Mouse (Mus musculus) G1E (cell line): Measurements from ENCODE around the gene Ube2g1.

Experiments used
- CTCF ChIP-seq: IDR thresholded peaks from 2 replicates; pipeline ENCODE4 v1.5.1; 2012; ENCODE audit warnings: low read depth, low read length, inconsistent platforms, mixed read lengths
- GATA1 ChIP-seq: IDR thresholded peaks from 2 replicates; pipeline ENCODE4 v1.6.1; 2012; ENCODE audit warnings: borderline replicate concordance, low read length, inconsistent platforms, mixed read lengths
- GATA2 ChIP-seq: IDR thresholded peaks from 2 replicates; pipeline ENCODE4 v1.6.1; 2012; ENCODE audit warnings: low read depth, low read length, inconsistent platforms, borderline replicate concordance
- POLR2AphosphoS5 ChIP-seq: IDR thresholded peaks from 2 replicates; pipeline ENCODE4 v1.6.1; 2012; ENCODE audit warnings: low read depth, low read length, inconsistent platforms; ENCODE audit not compliant: insufficient replicate concordance

DNA sequence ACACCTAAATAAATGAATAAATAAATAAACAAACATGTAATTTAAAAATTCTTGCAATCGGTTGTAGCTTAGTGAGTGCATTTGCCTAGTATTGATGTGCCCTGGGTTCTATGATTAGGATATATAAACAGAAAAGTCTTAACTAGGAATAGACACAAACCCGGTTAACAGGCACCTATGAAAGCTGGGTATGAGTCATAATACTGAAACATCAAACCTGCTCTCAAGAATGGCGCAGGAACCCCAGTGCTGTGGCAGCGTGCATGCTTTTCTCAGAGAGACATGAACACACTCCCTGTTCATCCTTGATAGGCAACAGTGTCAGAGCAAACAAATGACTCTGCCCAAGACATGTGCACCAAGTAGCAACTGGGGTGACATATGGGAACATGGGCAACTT, 9.3 kb upstream of the Ube2g1 start:
- TF ChIP-seq CTCF (no peak), GATA2 (no peak), GATA1 (no peak), POLR2AphosphoS5 (no peak)
